Mouse (Mus musculus) stomach, embryonic 16.5 days (tissue): ENCODE data around the gene Abcg4. TPM values are rescaled to one million over a fixed set of nuclear protein-coding genes. Genes with fewer than 3 reads are reported as not detected.
A peak's percentile ranks its signal among the peaks of the same experiment; 100 is the strongest.

Source experiments
- ATAC-seq: fragments of 200-750 bp; cut with Nextera tagmentation; 2 replicates; pipeline ENCODE4 v1.8.0; 2017; ENCODE audit warnings: moderate number of reproducible peaks, moderate TSS enrichment; ENCODE audit not compliant: insufficient read depth, low FRiP score
- H3K27ac ChIP-seq: fragments of 300-500 bp; sonication (generic); 2 replicates; pipeline ENCODE4 v1.5.1; 2014; ENCODE audit warnings: low read length
- H3K27me3 ChIP-seq: fragments of 300-500 bp; sonication (generic); 2 replicates; pipeline ENCODE4 v1.6.1; 2014; ENCODE audit warnings: low read length, control low read depth, mixed read lengths; ENCODE audit not compliant: control insufficient read depth, insufficient read depth
- H3K36me3 ChIP-seq: fragments of 300-500 bp; sonication (generic); 2 replicates; pipeline ENCODE4 v1.6.1; 2014; ENCODE audit warnings: low read length; ENCODE audit not compliant: control insufficient read depth, insufficient read depth
- H3K4me1 ChIP-seq: fragments of 300-500 bp; sonication (generic); 2 replicates; pipeline ENCODE4 v1.6.1; 2014; ENCODE audit warnings: low read length, control low read depth, mixed read lengths; ENCODE audit not compliant: control insufficient read depth, insufficient read depth
- H3K4me2 ChIP-seq: fragments of 300-500 bp; sonication (generic); 2 replicates; pipeline ENCODE4 v1.6.1; 2014; ENCODE audit warnings: low read depth, low read length, mixed read lengths
- H3K4me3 ChIP-seq: fragments of 300-500 bp; sonication (generic); replicated peaks from 2 replicates; pipeline ENCODE4 v1.5.1; 2014; ENCODE audit warnings: mild to moderate bottlenecking, low read length
- H3K9ac ChIP-seq: fragments of 300-500 bp; sonication (generic); 2 replicates; pipeline ENCODE4 v1.6.1; 2014; ENCODE audit warnings: low read length
- H3K9me3 ChIP-seq: fragments of 300-500 bp; sonication (generic); replicated peaks from 2 replicates; pipeline ENCODE4 v1.6.1; 2016; ENCODE audit warnings: low read length, control low read depth; ENCODE audit not compliant: control insufficient read depth
- WGBS: fragments of 180-500 bp; shearing (Covaris S2); extraction: QIAGEN DNeasy Blood & Tissue Kit; methylation state at CpG from one replicate; pipeline ENCODE4 v1.1.7; 2014; 5-methylcytosine and 5-hydroxymethylcytosine counted together
- polyA plus RNA-seq: library from polyadenylated mRNA; unstranded; fragments of >200 nt; fragmentation: Nextera tagmentation; extraction: Ambion mirVana; gene quantifications from 2 replicates; pipeline ENCODE4 v1.2.1, GENCODE M21; 2015

Abcg4 gene
- polyA plus RNA-seq, 1 experiment from 2014 or later = 5.2 TPM

- Histone ChIP-seq H3K4me1 (peaks cover 5% of the 10 kb centered on the region; the same call in 1 of the 2 replicates), H3K4me2 (no peak overlapping the region), H3K9ac (no peak overlapping the region), H3K9me3 (no peaks in the 10 kb centered on the region), H3K36me3 (no peaks in the 10 kb centered on the region), H3K27me3 (no peaks in the 10 kb centered on the region), H3K4me3 (no peak overlapping the region), H3K27ac (no peak overlapping the region)
- ATAC-seq = no peak
- WGBS = 76% methylated on average over 17 of the region's 17 CpGs
These were observed 49.8 kb downstream of the Abcg4 start for GRCm38 (mm10) chr9:44238501-44239190.

GRCm38 (mm10) chr9:44237128-44237527 is 51.3 kb downstream of the Abcg4 start:
- ATAC-seq = no peak
- no peak overlapping the region for H3K4me3 ChIP-seq
- H3K27ac ChIP-seq = no peak overlapping the region
- H3K9me3 ChIP-seq = no peaks in the 10 kb centered on the region
- H3K36me3 ChIP-seq = no peaks in the 10 kb centered on the region
- H3K4me1 ChIP-seq = peaks cover 9% of the 10 kb centered on the region
- no peak overlapping the region for H3K4me2 ChIP-seq
- H3K27me3 ChIP-seq = no peaks in the 10 kb centered on the region
- no peak overlapping the region for H3K9ac ChIP-seq
- 69% methylated on average over 4 of the region's 4 CpGs for WGBS

DNA sequence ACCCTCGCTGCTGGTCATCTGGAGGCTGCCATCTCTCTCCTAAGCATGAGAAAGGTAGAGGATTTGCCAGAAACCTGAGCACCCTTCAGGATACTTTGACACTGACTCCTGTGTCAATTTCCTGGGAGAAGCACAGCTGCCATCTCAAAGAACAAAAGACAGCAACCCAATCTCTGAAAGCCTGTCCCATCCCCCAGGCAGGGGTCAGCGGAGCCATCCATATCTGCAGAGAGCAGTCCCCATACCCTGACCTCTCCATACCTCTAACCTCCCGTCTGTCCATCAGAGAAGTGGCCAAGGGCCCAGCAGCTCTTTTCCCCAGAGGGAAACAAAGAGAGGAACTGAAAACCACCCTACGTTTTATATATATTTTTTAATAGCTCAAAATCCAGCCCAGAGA is 51.8 kb downstream of the Abcg4 start:
- WGBS = 59% methylated on average over 4 of the region's 4 CpGs
- H3K9ac ChIP-seq = no peak overlapping the region
- H3K9me3 ChIP-seq = no peaks in the 10 kb centered on the region
- no peaks in the 10 kb centered on the region for H3K36me3 ChIP-seq
- H3K4me3 ChIP-seq = no peak overlapping the region
- H3K27ac ChIP-seq = no peak overlapping the region
- ATAC-seq = no peak
- peaks cover 15% of the 10 kb centered on the region for H3K4me1 ChIP-seq
- no peak overlapping the region for H3K4me2 ChIP-seq
- no peaks in the 10 kb centered on the region for H3K27me3 ChIP-seq

GRCm38 (mm10) chr9:44234479-44235427 is 53.7 kb downstream of the Abcg4 start:
- Histone ChIP-seq H3K4me2 (peak overlapping the region; percentile 51), H3K9me3 (no peaks in the 10 kb centered on the region), H3K4me3 (peak overlapping the region; percentile 95), H3K9ac (peak overlapping the region; percentile 50), H3K4me1 (peaks cover 19% of the 10 kb centered on the region), H3K27me3 (no peaks in the 10 kb centered on the region), H3K36me3 (no peaks in the 10 kb centered on the region), H3K27ac (peak overlapping the region; percentile 63)
- peak; percentile 14; the same call in 1 of the 2 replicates for ATAC-seq
- 21% methylated on average over 19 of the region's 19 CpGs for WGBS

- Histone ChIP-seq H3K4me1 (peaks cover 14% of the 10 kb centered on the region), H3K4me2 (peak within 1 kb of the TSS; percentile 82), H3K4me3 (peak within 1 kb of the TSS; percentile 95), H3K9ac (peak within 1 kb of the TSS; percentile 96), H3K27me3 (no peaks in the 10 kb centered on the region), H3K9me3 (no peaks in the 10 kb centered on the region), H3K27ac (peak within 1 kb of the TSS; percentile 94), H3K36me3 (no peaks in the 10 kb centered on the region)
- peak; percentile 96 for ATAC-seq
- under 1% methylated on average over 68 of the region's 76 CpGs for WGBS
These were observed 54.5 kb downstream of the Abcg4 start, which contains the start of gene Cbl for GRCm38 (mm10) chr9:44233802-44234478. Gene Cbl (minus strand): TSS chr9:44234049.

GRCm38 (mm10) chr9:44233021-44233801 is 55.2 kb downstream of the Abcg4 start:
- peak overlapping the region; percentile 95 for H3K4me3 ChIP-seq
- peaks cover 14% of the 10 kb centered on the region for H3K4me1 ChIP-seq
- ATAC-seq = peak; percentile 63
- H3K27ac ChIP-seq = peak overlapping the region; percentile 94
- no peaks in the 10 kb centered on the region for H3K27me3 ChIP-seq
- under 1% methylated on average over 40 of the region's 40 CpGs for WGBS
- peak overlapping the region; percentile 82 for H3K4me2 ChIP-seq
- H3K36me3 ChIP-seq = no peaks in the 10 kb centered on the region
- no peaks in the 10 kb centered on the region for H3K9me3 ChIP-seq
- H3K9ac ChIP-seq = peak overlapping the region; percentile 96

GRCm38 (mm10) chr9:44231609-44232008 is 56.8 kb downstream of the Abcg4 start:
- ATAC-seq = no peak
- Histone ChIP-seq H3K9me3 (no peaks in the 10 kb centered on the region), H3K4me3 (no peak overlapping the region), H3K27me3 (no peaks in the 10 kb centered on the region), H3K9ac (peak overlapping the region; percentile 28), H3K4me1 (peaks cover 14% of the 10 kb centered on the region), H3K4me2 (peak overlapping the region; percentile 82), H3K27ac (no peak overlapping the region), H3K36me3 (no peaks in the 10 kb centered on the region)

GRCm38 (mm10) chr9:44225993-44226392 is 62.4 kb downstream of the Abcg4 start:
- peaks cover 3% of the 10 kb centered on the region for H3K4me1 ChIP-seq
- no peaks in the 10 kb centered on the region for H3K9me3 ChIP-seq
- no peak overlapping the region for H3K9ac ChIP-seq
- 56% methylated on average over 6 of the region's 6 CpGs for WGBS
- H3K27me3 ChIP-seq = no peaks in the 10 kb centered on the region
- H3K4me2 ChIP-seq = no peak overlapping the region
- no peak overlapping the region for H3K27ac ChIP-seq
- no peaks in the 10 kb centered on the region for H3K36me3 ChIP-seq
- ATAC-seq = no peak
- H3K4me3 ChIP-seq = no peak overlapping the region
